ENCODE assay signal across 9 mouse cellular contexts in genomic region chr11:88126306-88126793, GRCm38 (mm10). TPM values are rescaled to one million over a fixed set of nuclear protein-coding genes. Genes with fewer than 3 reads are reported as not detected.
A peak's percentile ranks its signal among the peaks of the same experiment; 100 is the strongest.
DNase-seq lines count a peak whose midpoint lies in the region; ATAC-seq and TF ChIP-seq lines count a peak whose summit lies in the region.
"Had no signal": no experiment of that assay in that cellular context is flagged by ENCODE, and none has a peak within 500 bp of the region (broad histone marks: within the 10 kb centered on the region; RNA-seq: fewer than 3 reads in every experiment).

No protein-coding gene starts in this region.

- no peak overlapping the region for H3K9ac ChIP-seq in kidney, embryonic 14.5 days (ENCODE audit: low read depth, low read length)
- H3K9ac ChIP-seq in forebrain, postnatal 0 days = no peak overlapping the region
- H3K9ac ChIP-seq: heart, embryonic 13.5 days had no signal

- peaks cover 16% of the 10 kb centered on the region for H3K4me1 ChIP-seq in kidney, embryonic 14.5 days (ENCODE audit: control insufficient read depth, insufficient read depth, low read length)
- H3K4me1 ChIP-seq in forebrain, postnatal 0 days (ENCODE audit: insufficient read depth) = no peaks in the 10 kb centered on the region

- no peaks in the 10 kb centered on the region for H3K9me3 ChIP-seq in kidney, embryonic 14.5 days (ENCODE audit: control insufficient read depth, low read length)
- no peaks in the 10 kb centered on the region for H3K9me3 ChIP-seq in forebrain, postnatal 0 days (ENCODE audit: low read length)
- H3K9me3 ChIP-seq: heart, embryonic 13.5 days had no signal

- no peak overlapping the region for H3K4me2 ChIP-seq in kidney, embryonic 14.5 days (replicated peaks; ENCODE audit: low read depth, low read length)
- no peak overlapping the region for H3K4me2 ChIP-seq in forebrain, postnatal 0 days (ENCODE audit: low read depth)
- H3K4me2 ChIP-seq: heart, embryonic 13.5 days had no signal

- no peak for DNase-seq in kidney, postnatal 36 days
- DNase-seq in brain, adult 2 months (ENCODE audit: low read depth, low spot score) = peak; percentile 73
- DNase-seq in forebrain, postnatal 0 days = peak; percentile 47
- peak; percentile 51 for DNase-seq in mesoderm, embryonic 11.5 days (ENCODE audit: low read depth, low spot score)
- no peak for DNase-seq in cerebellum, postnatal 25 days
- no peak for DNase-seq in thymus, postnatal 14 days
- DNase-seq in embryo, embryonic 9.5 days (ENCODE audit: extremely low spot score) = no peak

- H3K27me3 ChIP-seq in kidney, embryonic 14.5 days (ENCODE audit: control insufficient read depth, insufficient read depth, low read length) = no peaks in the 10 kb centered on the region
- no peaks in the 10 kb centered on the region for H3K27me3 ChIP-seq in forebrain, postnatal 0 days (ENCODE audit: insufficient read depth, low read length)
- H3K27me3 ChIP-seq: heart, embryonic 13.5 days had no signal

- no peak for TF ChIP-seq CTCF in forebrain, postnatal 0 days (IDR thresholded peaks at IDR 0.05; ENCODE audit: low read depth)

- peak overlapping the region; percentile 68; the same call in 1 of the 2 replicates for H3K27ac ChIP-seq in kidney, embryonic 14.5 days (ENCODE audit: low read depth, low read length)
- peak overlapping the region; percentile 45; the same call in 1 of the 2 replicates for H3K27ac ChIP-seq in forebrain, postnatal 0 days (ENCODE audit: low read depth, low read length)
- H3K27ac ChIP-seq: heart, embryonic 13.5 days had no signal

- ATAC-seq in kidney, embryonic 14.5 days (ENCODE audit: low FRiP score, low TSS enrichment) = no peak
- peak; percentile 51 for ATAC-seq in forebrain, postnatal 0 days

- 40% methylated on average over 5 of the region's 5 CpGs for WGBS in kidney, embryonic 14.5 days
- 23% methylated on average over 5 of the region's 5 CpGs for WGBS in forebrain, postnatal 0 days

- no peak overlapping the region for H3K4me3 ChIP-seq in kidney, embryonic 14.5 days (ENCODE audit: low read length)
- no peak overlapping the region for H3K4me3 ChIP-seq in forebrain, postnatal 0 days (ENCODE audit: low read depth, low read length)
- H3K4me3 ChIP-seq: heart, embryonic 13.5 days had no signal

- no peaks in the 10 kb centered on the region for H3K36me3 ChIP-seq in kidney, embryonic 14.5 days (ENCODE audit: control insufficient read depth, insufficient read depth, low read length)
- no peaks in the 10 kb centered on the region for H3K36me3 ChIP-seq in forebrain, postnatal 0 days (ENCODE audit: insufficient read depth)

RNA-seq across cellular contexts. Expression of gene Cuedc1, which starts 28.5 kb away (rescaled TPM):
- 13.2 and 17.0 TPM in 2 replicates for polyA plus RNA-seq in kidney, embryonic 14.5 days (2014; fragmentation: Nextera tagmentation; extraction: Ambion mirVana)
- 28.9 and 34.7 TPM in 2 replicates for total RNA-seq in forebrain, postnatal 0 days (2014; rRNA removed)
- 22.0 and 34.6 TPM in 2 replicates for polyA plus RNA-seq in forebrain, postnatal 0 days (2015; fragmentation: Nextera tagmentation; extraction: Ambion mirVana)

RNA-seq across cellular contexts. Expression of gene Vezf1, which starts 58.3 kb away (rescaled TPM):
- polyA plus RNA-seq in kidney, embryonic 14.5 days (2014; fragmentation: Nextera tagmentation; extraction: Ambion mirVana) = 39.4 and 50.7 TPM in 2 replicates
- total RNA-seq in forebrain, postnatal 0 days (2014; rRNA removed) = 33.0 and 43.7 TPM in 2 replicates
- 28.0 and 34.6 TPM in 2 replicates for polyA plus RNA-seq in forebrain, postnatal 0 days (2015; fragmentation: Nextera tagmentation; extraction: Ambion mirVana)

Comparison
In these comparisons a context has a peak if more than half of its experiments do, and no peak if none do; other contexts are left out.
1. DNase-seq: peak in brain, adult 2 months (single experiment), forebrain, postnatal 0 days (single experiment) and mesoderm, embryonic 11.5 days (single experiment); none in kidney, postnatal 36 days (0 of 2), cerebellum, postnatal 25 days (0 of 2), thymus, postnatal 14 days (single experiment) and embryo, embryonic 9.5 days (single experiment).